Mouse (Mus musculus) hindbrain, embryonic 16.5 days (tissue): ENCODE data around the gene Socs2. TPM values are rescaled to one million over a fixed set of nuclear protein-coding genes. Genes with fewer than 3 reads are reported as not detected.

ENCODE experiments used
- ATAC-seq: fragments of 200-750 bp; cut with Nextera tagmentation; 2 replicates; pipeline ENCODE4 v1.8.0; 2017; ENCODE audit warnings: moderate TSS enrichment, moderate library complexity
- H3K27ac ChIP-seq: fragments of 300-500 bp; sonication (generic); 2 replicates; pipeline ENCODE4 v1.5.1; 2014; ENCODE audit warnings: low read depth, mild to moderate bottlenecking, control low read depth, low read length, moderate library complexity
- H3K27me3 ChIP-seq: fragments of 300-500 bp; sonication (generic); replicated peaks from 2 replicates; pipeline ENCODE4 v1.6.1; 2014; ENCODE audit warnings: low read length; ENCODE audit not compliant: control insufficient read depth, insufficient read depth
- H3K36me3 ChIP-seq: fragments of 300-500 bp; sonication (generic); 2 replicates; pipeline ENCODE4 v1.6.1; 2014; ENCODE audit warnings: mild to moderate bottlenecking, low read length, moderate library complexity, mixed read lengths; ENCODE audit not compliant: control insufficient read depth, insufficient read depth
- H3K4me1 ChIP-seq: fragments of 300-500 bp; sonication (generic); 2 replicates; pipeline ENCODE4 v1.6.1; 2014; ENCODE audit warnings: low read depth, low read length; ENCODE audit not compliant: control insufficient read depth, insufficient read depth
- H3K4me2 ChIP-seq: fragments of 300-500 bp; sonication (generic); 2 replicates; pipeline ENCODE4 v1.6.1; 2014; ENCODE audit warnings: mild to moderate bottlenecking, low read length, control low read depth, moderate library complexity
- H3K4me3 ChIP-seq: fragments of 300-500 bp; sonication (generic); 2 replicates; pipeline ENCODE4 v1.5.1; 2014; ENCODE audit warnings: mild to moderate bottlenecking, low read length, control low read depth, moderate library complexity
- H3K9ac ChIP-seq: fragments of 300-500 bp; sonication (generic); 2 replicates; pipeline ENCODE4 v1.6.1; 2014; ENCODE audit warnings: low read depth, mild to moderate bottlenecking, control low read depth, low read length, moderate library complexity
- H3K9me3 ChIP-seq: fragments of 300-500 bp; sonication (generic); 2 replicates; pipeline ENCODE4 v1.6.1; 2014; ENCODE audit warnings: mild to moderate bottlenecking, low read length, moderate library complexity; ENCODE audit not compliant: control insufficient read depth
- WGBS: fragments of 180-500 bp; shearing (Covaris S2); extraction: QIAGEN DNeasy Blood & Tissue Kit; methylation state at CpG from one replicate; pipeline ENCODE4 v1.1.7; 2014; 5-methylcytosine and 5-hydroxymethylcytosine counted together
- polyA plus RNA-seq: library from polyadenylated mRNA; unstranded; fragments of >200 nt; fragmentation: Nextera tagmentation; extraction: Ambion mirVana; gene quantifications from 2 replicates; pipeline ENCODE4 v1.2.1, GENCODE M21; 2015

The Socs2 gene
- polyA plus RNA-seq, 1 experiment from 2014 or later: 122 TPM

DNA sequence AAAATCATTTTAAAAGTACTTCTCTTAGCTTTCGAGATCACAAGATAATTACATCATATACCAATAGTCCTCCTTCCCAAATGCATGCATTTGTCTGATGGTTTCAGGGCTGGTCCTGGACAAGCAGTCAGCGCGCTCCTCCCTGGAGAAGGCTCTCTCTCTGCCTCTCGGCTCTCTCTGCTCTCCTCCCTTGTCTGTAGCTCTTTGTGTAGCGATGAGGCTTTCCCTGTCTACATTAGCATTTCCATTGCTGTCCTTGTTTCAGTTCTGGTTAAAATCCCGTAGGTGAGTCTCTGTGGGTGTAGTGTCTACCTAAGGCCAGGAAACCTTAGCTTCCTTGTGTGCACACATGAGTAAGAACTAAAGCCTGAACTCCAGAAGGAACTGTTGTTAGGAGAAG is 62.9 kb downstream of the Socs2 start:
- no peak overlapping the region for H3K4me3 ChIP-seq
- no peaks in the 10 kb centered on the region for H3K36me3 ChIP-seq
- no peak overlapping the region for H3K9ac ChIP-seq
- peaks cover 4% of the 10 kb centered on the region; the same call in 1 of the 2 replicates for H3K4me1 ChIP-seq
- H3K27me3 ChIP-seq: no peaks in the 10 kb centered on the region
- no peak overlapping the region for H3K4me2 ChIP-seq
- no peak for ATAC-seq
- H3K27ac ChIP-seq: no peak overlapping the region
- peaks cover 7% of the 10 kb centered on the region; the same call in 1 of the 2 replicates for H3K9me3 ChIP-seq
- WGBS: 62% methylated on average over 6 of the region's 6 CpGs

GRCm38 (mm10) chr10:95348457-95348856 is 68.5 kb downstream of the Socs2 start:
- Histone ChIP-seq H3K27ac (no peak overlapping the region), H3K9ac (no peak overlapping the region), H3K27me3 (no peaks in the 10 kb centered on the region), H3K4me1 (no peaks in the 10 kb centered on the region), H3K4me3 (no peak overlapping the region), H3K9me3 (peaks cover 7% of the 10 kb centered on the region; the same call in 1 of the 2 replicates), H3K36me3 (no peaks in the 10 kb centered on the region), H3K4me2 (no peak overlapping the region)
- no peak for ATAC-seq
- 80% methylated on average over 3 of the region's 3 CpGs for WGBS

DNA sequence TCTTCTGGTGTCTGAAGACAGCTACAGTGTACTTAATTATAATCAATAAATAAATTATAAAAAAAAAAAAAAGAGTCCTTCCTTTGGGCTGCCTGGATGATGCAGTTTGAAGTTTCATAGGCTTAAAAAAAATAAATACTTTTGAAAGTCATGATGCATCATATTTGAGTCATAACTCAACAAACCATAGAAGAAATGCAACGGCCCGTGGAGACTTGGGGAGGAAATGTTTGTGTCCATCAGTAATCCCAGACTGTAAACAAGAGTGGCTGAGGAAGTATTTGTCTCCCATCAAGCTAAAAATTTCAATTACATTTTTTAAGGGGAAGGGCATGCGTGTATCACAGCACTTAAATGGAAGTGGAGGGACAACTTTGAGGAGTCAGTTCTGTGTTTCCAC is 69.2 kb downstream of the Socs2 start:
- H3K4me2 ChIP-seq: no peak overlapping the region
- H3K36me3 ChIP-seq: no peaks in the 10 kb centered on the region
- no peaks in the 10 kb centered on the region for H3K4me1 ChIP-seq
- H3K27ac ChIP-seq: no peak overlapping the region
- H3K9ac ChIP-seq: no peak overlapping the region
- no peak overlapping the region for H3K4me3 ChIP-seq
- no peaks in the 10 kb centered on the region for H3K27me3 ChIP-seq
- WGBS: 96% methylated on average over 3 of the region's 3 CpGs
- peaks cover 7% of the 10 kb centered on the region; the same call in 1 of the 2 replicates for H3K9me3 ChIP-seq
- ATAC-seq: no peak

DNA sequence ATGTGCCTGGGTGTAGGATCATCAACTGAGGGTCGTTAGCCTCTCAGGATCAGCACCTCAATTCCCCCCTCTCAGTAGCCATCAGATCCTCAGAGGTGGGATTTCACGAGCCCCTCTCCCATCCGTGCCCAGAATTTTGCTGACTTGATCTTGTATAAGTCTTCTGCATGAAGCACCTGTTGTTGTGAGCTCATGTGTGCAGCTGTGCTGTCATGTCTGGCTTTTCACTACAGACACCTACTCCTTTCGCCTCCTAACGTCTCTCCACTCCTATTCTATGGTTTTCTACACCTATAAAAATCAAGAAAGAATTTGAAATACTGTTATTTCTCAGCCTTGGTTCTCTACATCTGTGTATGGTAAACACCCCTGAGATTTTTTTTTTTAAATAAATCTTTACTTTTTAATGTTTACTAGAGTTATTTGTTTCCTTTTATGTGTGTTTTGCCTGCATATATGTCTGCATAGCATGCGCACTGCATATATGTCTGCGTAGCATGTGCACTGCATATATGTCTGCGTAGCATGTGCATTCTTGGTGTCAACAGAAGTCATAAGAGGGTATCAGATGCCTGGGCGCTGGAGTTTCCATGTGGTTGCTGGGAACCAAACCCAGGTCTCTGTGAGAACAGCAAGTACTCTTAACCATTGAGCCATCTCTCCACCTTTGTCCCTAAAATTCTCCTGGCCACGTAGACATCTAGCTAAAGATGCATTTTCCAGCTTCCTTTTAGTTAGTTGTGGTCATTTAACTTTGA is 74.0 kb downstream of the Socs2 start:
- H3K4me1 ChIP-seq: no peaks in the 10 kb centered on the region
- H3K4me3 ChIP-seq: no peak overlapping the region
- no peak overlapping the region for H3K4me2 ChIP-seq
- H3K27me3 ChIP-seq: no peaks in the 10 kb centered on the region
- no peak overlapping the region for H3K9ac ChIP-seq
- no peak for ATAC-seq
- H3K27ac ChIP-seq: no peak overlapping the region
- H3K36me3 ChIP-seq: no peaks in the 10 kb centered on the region
- WGBS: 90% methylated on average over 10 of the region's 10 CpGs
- H3K9me3 ChIP-seq: no peaks in the 10 kb centered on the region

DNA sequence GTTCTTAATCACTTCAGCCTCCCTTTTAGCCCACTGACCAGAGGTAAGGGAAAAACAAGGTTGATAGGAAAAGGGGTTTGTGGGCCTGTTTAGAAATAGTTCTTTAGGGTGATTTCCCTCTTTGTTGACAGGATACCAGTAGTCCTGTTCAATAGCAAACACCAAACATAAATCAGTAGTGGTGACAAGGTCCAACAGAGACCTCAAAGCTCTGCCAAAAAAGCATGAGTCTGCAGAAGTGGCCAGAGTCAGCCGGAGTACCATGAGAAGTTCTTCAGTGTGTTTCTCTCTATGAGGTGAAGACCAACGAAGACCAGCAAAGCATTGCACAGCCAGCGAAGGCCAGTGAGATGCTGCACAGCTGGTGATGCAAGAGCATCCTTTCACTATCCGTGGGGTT is 76.3 kb downstream of the Socs2 start:
- H3K36me3 ChIP-seq: no peaks in the 10 kb centered on the region
- no peak overlapping the region for H3K9ac ChIP-seq
- no peak for ATAC-seq
- H3K4me3 ChIP-seq: no peak overlapping the region
- H3K27me3 ChIP-seq: no peaks in the 10 kb centered on the region
- no peak overlapping the region for H3K27ac ChIP-seq
- WGBS: 89% methylated on average over 4 of the region's 4 CpGs
- H3K4me1 ChIP-seq: peaks cover 5% of the 10 kb centered on the region
- H3K9me3 ChIP-seq: no peaks in the 10 kb centered on the region
- no peak overlapping the region for H3K4me2 ChIP-seq

GRCm38 (mm10) chr10:95337589-95337988 is 79.4 kb downstream of the Socs2 start:
- no peak for ATAC-seq
- Histone ChIP-seq H3K36me3 (no peaks in the 10 kb centered on the region), H3K4me1 (peaks cover 5% of the 10 kb centered on the region), H3K27ac (no peak overlapping the region), H3K4me3 (no peak overlapping the region), H3K9me3 (no peaks in the 10 kb centered on the region), H3K9ac (no peak overlapping the region), H3K4me2 (no peak overlapping the region), H3K27me3 (no peaks in the 10 kb centered on the region)
- WGBS: 73% methylated on average over 5 of the region's 5 CpGs

DNA sequence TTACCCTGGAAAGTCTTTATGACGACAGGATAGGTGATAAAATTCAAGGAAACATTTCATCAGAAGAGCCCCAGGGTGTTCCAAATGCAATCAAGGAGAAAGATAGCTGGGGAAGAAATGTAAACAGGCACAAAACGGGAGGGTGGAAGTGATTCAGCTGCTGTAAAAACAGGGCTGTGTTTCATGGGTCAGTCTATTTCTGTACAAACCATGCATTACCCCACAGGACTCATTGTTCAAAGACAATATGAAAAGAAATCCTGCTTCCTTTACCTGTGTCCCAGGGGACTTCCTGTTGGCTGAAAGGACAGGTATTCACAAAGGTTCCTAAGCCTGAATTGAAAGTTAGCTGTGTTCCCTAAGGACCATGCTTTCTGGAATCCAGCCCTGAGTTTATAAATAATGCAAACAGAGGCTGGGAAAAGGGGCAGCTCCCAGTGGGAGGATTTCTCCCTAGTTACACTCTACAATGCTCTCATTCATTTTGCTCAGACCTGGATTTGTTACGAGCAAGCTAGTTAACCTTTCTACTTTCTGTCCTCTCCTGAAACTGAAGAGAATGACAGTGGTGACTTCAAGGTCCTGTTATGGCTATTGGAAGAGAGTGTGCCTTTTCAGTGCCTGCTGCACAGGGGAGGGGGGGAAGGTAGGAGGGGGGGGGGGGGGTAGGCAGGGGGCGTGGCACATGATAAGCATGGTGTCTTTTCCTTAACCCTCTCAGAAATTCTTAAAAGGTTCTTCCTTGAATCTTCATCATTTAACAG is 80.0 kb downstream of the Socs2 start:
- no peak overlapping the region for H3K9ac ChIP-seq
- 15% methylated on average over 4 of the region's 4 CpGs for WGBS
- no peaks in the 10 kb centered on the region for H3K36me3 ChIP-seq
- H3K27ac ChIP-seq: peak overlapping the region; percentile 4; the same call in 1 of the 2 replicates
- H3K4me1 ChIP-seq: peaks cover 5% of the 10 kb centered on the region
- H3K4me2 ChIP-seq: no peak overlapping the region; the same call in 1 of the 2 replicates
- no peaks in the 10 kb centered on the region for H3K9me3 ChIP-seq
- H3K4me3 ChIP-seq: no peak overlapping the region
- ATAC-seq: peak; percentile 64; the same call in 1 of the 2 replicates
- H3K27me3 ChIP-seq: no peaks in the 10 kb centered on the region

Other genes with a start within 250 kb of the Socs2 start
- 8.7 and 9.2 TPM in 2 replicates for gene Cradd, start 93.0 kb downstream of the Socs2 start, polyA plus RNA-seq
- gene Mrpl42, start 84.8 kb upstream of the Socs2 start, polyA plus RNA-seq: 260 and 270 TPM in 2 replicates
- 387 and 395 TPM in 2 replicates for gene Ube2n, start 98.0 kb upstream of the Socs2 start, polyA plus RNA-seq
- gene Nudt4, start 147.0 kb upstream of the Socs2 start, polyA plus RNA-seq: 60.7 and 67.8 TPM in 2 replicates